Mouse (Mus musculus) olfactory bulb, adult 2 months (tissue): ENCODE results near the gene Grm7.

Source experiments
- CTCF ChIP-seq: fragments of 200-500 bp; IDR thresholded peaks from 2 replicates; pipeline ENCODE4 v1.5.1; 2012; ENCODE audit warnings: low read depth, mild to moderate bottlenecking, low read length, moderate library complexity; ENCODE audit not compliant: insufficient read depth
- POLR2A ChIP-seq: fragments of 200-500 bp; IDR thresholded peaks from 2 replicates; pipeline ENCODE4 v1.6.1; 2012; ENCODE audit warnings: mild to moderate bottlenecking, low read depth, low read length, moderate library complexity; ENCODE audit not compliant: insufficient read depth

DNA sequence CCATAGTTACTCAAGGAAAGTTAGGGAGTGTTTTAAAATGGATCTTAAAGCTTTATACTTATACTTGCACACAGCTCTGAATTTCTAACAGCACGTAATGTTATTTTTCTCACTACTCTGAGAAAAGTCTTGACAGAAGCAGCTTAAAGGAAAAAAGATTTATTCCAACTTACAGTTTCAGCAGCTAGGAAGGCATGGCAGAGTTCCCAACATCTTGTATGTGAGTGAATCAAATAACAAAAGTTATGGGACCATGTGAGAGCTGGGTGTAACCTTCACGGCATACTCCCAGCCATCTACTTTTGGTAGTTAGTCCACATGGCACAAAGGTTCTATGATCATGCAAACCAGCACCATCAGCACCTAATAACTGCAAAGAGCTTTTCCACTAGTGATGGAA, 172.9 kb downstream of the Grm7 start:
- no peak for TF ChIP-seq CTCF
- TF ChIP-seq POLR2A: no peak
